Mouse (Mus musculus): ENCODE data around the gene Wdr78. TPM values are rescaled to one million over a fixed set of nuclear protein-coding genes. Genes with fewer than 3 reads are reported as not detected.

Gene Wdr78
- total RNA-seq, 2 experiments from 2014 or later = 10.0 to 16.3 TPM

Other genes with a start within 250 kb of the Wdr78 start
- 1 to 10 TPM in 1 of 2 experiments, under 1 TPM in 1; 0.76 to 1.2 TPM for gene Tctex1d1, start 135.9 kb downstream of the Wdr78 start, total RNA-seq (2021)
- not detected for gene Insl5, start 87.7 kb downstream of the Wdr78 start, total RNA-seq (2021)
- 10 to 100 TPM; 47.2 to 47.8 TPM for gene Mier1, start 165 bp downstream of the Wdr78 start, total RNA-seq (2021)
- gene Slc35d1, start 100.6 kb upstream of the Wdr78 start, total RNA-seq (2021) = 10 to 100 TPM; 14.3 to 14.9 TPM
- not detected for gene 4921539E11Rik, start 176.3 kb upstream of the Wdr78 start, total RNA-seq (2021)
- gene Oma1, start 199.3 kb upstream of the Wdr78 start, total RNA-seq (2021) = 1 to 10 TPM; 8.8 to 9.0 TPM

Data from layer of hippocampus, postnatal 14 days (tissue).